Mouse (Mus musculus): ENCODE measurements around the gene Ntrk2. TPM values are rescaled to one million over a fixed set of nuclear protein-coding genes. Genes with fewer than 3 reads are reported as not detected.

Gene Ntrk2
- total and polyA plus RNA-seq, 3 experiments: under 0.01 TPM; not detected in 2

DNA sequence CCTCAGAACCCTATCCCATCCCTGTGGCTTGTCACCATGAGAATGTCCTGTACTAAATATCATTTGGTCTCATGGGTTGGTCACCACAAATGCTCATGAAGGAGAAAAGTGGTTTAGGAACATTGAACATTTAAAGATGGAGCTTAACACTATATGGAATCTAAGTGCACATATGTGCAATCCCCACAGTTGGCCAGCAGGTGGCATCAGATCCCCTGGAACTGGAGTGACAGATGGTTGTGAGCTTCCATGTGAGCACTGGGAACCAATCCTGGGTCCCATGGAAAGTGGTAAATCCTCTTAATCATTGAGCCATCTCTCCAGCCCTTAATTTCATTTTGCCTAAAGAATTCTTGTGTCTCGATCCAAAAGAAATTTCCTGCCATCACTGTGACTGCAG, 308.3 kb downstream of the Ntrk2 start:
- Histone ChIP-seq H3K4me3 (ENCODE audit: control insufficient read depth in 1 of 2, insufficient read depth in 1 of 2, low read depth in 2 of 2, low read length in 2 of 2) (no peak overlapping the region), H3K36me3 (ENCODE audit: control insufficient read depth in 1 of 2, insufficient read depth in 2 of 2, low read length in 2 of 2) (no peaks in the 10 kb centered on the region), H3K9ac (ENCODE audit: control insufficient read depth, low read depth, low read length, poor library complexity, severe bottlenecking) (no peak overlapping the region), H3K4me1 (ENCODE audit: control insufficient read depth in 1 of 2, insufficient read depth in 2 of 2, low read length in 2 of 2) (no peaks in the 10 kb centered on the region), H3K27me3 (ENCODE audit: control insufficient read depth in 1 of 2, insufficient read depth in 2 of 2, low read length in 2 of 2) (no peaks in the 10 kb centered on the region), H3K27ac (ENCODE audit: control insufficient read depth, low read depth, low read length) (no peak overlapping the region), H3K9me3 (replicated peaks; ENCODE audit: insufficient read depth, low read length) (no peaks in the 10 kb centered on the region), H3K79me2 (ENCODE audit: control insufficient read depth, insufficient read depth, low read length, poor library complexity) (no peaks in the 10 kb centered on the region)
- DNase-seq (ENCODE audit: low read depth, low spot score): peak; percentile 14
- no peak for TF ChIP-seq KAT2A (conservative IDR thresholded peaks at IDR 0.05; ENCODE audit: low read depth, low read length)
- peak; percentile 26 for TF ChIP-seq ZC3H11A (IDR thresholded peaks at IDR 0.05; ENCODE audit: low read depth, low read length)
- no peak for TF ChIP-seq TAL1 (IDR thresholded peaks at IDR 0.05; ENCODE audit: low read length)
- peak; percentile 55 to 65 (median 55) for TF ChIP-seq CTCF (IDR thresholded peaks at IDR 0.05 in 2 of 3, conservative IDR thresholded peaks at IDR 0.05 in 1 of 3; ENCODE audit: control insufficient read depth in 1 of 3, insufficient read depth in 1 of 3, low read depth in 2 of 3, low read length in 3 of 3, poor library complexity in 1 of 3, severe bottlenecking in 1 of 3)
- TF ChIP-seq EP300 (IDR thresholded peaks at IDR 0.05; ENCODE audit: low read depth in 1 of 2, low read length in 2 of 2): no peak
- no peak for TF ChIP-seq USF1 (IDR thresholded peaks at IDR 0.05; ENCODE audit: low read depth, low read length)
- no peak for TF ChIP-seq E2F4 (IDR thresholded peaks at IDR 0.05; ENCODE audit: borderline replicate concordance, low read depth, low read length)
- no peak for TF ChIP-seq ETS1 (IDR thresholded peaks at IDR 0.05; ENCODE audit: low read depth, low read length)
- TF ChIP-seq SMC3 (IDR thresholded peaks at IDR 0.05; ENCODE audit: low read depth, low read length): peak; percentile 72
- no peak for TF ChIP-seq HCFC1 (IDR thresholded peaks at IDR 0.05; ENCODE audit: low read depth, low read length)
- TF ChIP-seq MXI1 (IDR thresholded peaks at IDR 0.05; ENCODE audit: low read depth, low read length): no peak
- peak; percentile 66 for TF ChIP-seq RAD21 (IDR thresholded peaks at IDR 0.05; ENCODE audit: low read depth, low read length)
- TF ChIP-seq ZNF384 (IDR thresholded peaks at IDR 0.05; ENCODE audit: low read depth, low read length): no peak
- TF ChIP-seq POLR2A (IDR thresholded peaks at IDR 0.05; ENCODE audit: control insufficient read depth in 1 of 2, insufficient read depth in 1 of 2, low read depth in 1 of 2, low read length in 2 of 2, poor library complexity in 1 of 2): no peak
- no peak for TF ChIP-seq CHD1 (IDR thresholded peaks at IDR 0.05; ENCODE audit: low read depth, low read length)
- TF ChIP-seq SIN3A (IDR thresholded peaks at IDR 0.05; ENCODE audit: low read length): no peak
- no peak for TF ChIP-seq GATA1 (IDR thresholded peaks at IDR 0.05; ENCODE audit: low read depth, low read length)
- TF ChIP-seq TCF12 (IDR thresholded peaks at IDR 0.05; ENCODE audit: low read depth, low read length): no peak
- TF ChIP-seq MAZ (IDR thresholded peaks at IDR 0.05; ENCODE audit: low read depth, low read length): no peak
- no peak for TF ChIP-seq NELFE (IDR thresholded peaks at IDR 0.05; ENCODE audit: low read depth, low read length)
- no peak for TF ChIP-seq MAFK (IDR thresholded peaks at IDR 0.05; ENCODE audit: borderline replicate concordance, low read depth, low read length)
- TF ChIP-seq CHD2 (IDR thresholded peaks at IDR 0.05; ENCODE audit: low read length): no peak
- no peak for TF ChIP-seq ZMIZ1 (IDR thresholded peaks at IDR 0.05; ENCODE audit: low read depth, low read length)
- no peak for TF ChIP-seq GABPA (IDR thresholded peaks at IDR 0.05; ENCODE audit: low read depth, low read length)
- no peak for TF ChIP-seq MYB (IDR thresholded peaks at IDR 0.05; ENCODE audit: low read depth, low read length)
- no peak for TF ChIP-seq MAX (IDR thresholded peaks at IDR 0.05; ENCODE audit: low read length)
- no peak for TF ChIP-seq POLR2AphosphoS5 (IDR thresholded peaks at IDR 0.05; ENCODE audit: borderline replicate concordance, low read depth, low read length)
- no peak for TF ChIP-seq POLR2AphosphoS2 (IDR thresholded peaks at IDR 0.05; ENCODE audit: low read length)
- TF ChIP-seq UBTF (IDR thresholded peaks at IDR 0.05; ENCODE audit: borderline replicate concordance, insufficient read depth, low read depth, low read length): no peak
- TF ChIP-seq BHLHE40 (IDR thresholded peaks at IDR 0.05; ENCODE audit: borderline replicate concordance, low read depth, low read length): no peak
